Mouse (Mus musculus): Measurements from ENCODE around the gene Gldc. TPM values are rescaled to one million over a fixed set of nuclear protein-coding genes. Genes with fewer than 3 reads are reported as not detected.
A peak's percentile ranks its signal among the peaks of the same experiment; 100 is the strongest.

The Gldc gene
- total RNA-seq, 2 experiments from 2014 or later, result 22.6 to 24.5 TPM

DNA sequence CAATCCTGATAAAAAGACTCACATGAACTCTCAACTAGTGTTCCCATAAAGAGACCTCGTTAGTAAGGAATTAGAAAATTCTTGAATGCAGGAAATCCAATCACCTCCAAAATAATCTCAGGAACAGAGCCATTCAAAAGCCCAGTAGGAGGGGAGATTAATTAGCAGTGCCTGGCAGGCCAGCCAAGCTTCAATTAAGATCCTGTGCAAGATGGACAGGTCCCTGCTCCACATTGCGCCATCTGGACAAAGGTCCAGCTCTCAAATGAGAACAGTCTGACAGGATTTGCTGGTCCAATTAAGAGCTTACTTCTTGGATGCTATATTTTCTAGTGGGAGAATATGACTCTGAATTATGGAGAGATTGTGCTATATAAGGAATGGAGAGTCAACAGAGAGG is 15.2 kb downstream of the Gldc start:
- DNase-seq (ENCODE audit: low spot score in 2 of 2), result peak in 1 of 2 experiments; percentile 33

DNA sequence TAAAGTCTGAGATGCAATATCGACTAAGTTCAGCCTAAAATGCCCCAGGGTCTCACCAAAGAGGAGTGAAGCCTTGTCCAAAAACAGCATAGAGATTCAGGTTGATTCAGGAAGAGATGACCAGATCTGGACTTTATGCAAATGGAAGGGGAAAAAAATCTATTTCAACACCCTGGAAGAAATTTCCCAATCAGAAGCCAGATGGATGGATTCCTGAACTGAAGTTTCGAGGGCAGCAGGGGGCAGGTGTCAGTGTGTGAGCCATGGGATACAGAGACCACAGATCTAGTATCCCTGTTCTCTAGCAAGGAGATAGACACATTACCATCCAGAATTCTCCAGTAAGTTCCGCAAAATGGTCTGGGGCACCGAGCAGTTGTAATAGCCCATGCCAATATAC is 17.0 kb downstream of the Gldc start:
- DNase-seq (ENCODE audit: low spot score in 2 of 2), result no peak

DNA sequence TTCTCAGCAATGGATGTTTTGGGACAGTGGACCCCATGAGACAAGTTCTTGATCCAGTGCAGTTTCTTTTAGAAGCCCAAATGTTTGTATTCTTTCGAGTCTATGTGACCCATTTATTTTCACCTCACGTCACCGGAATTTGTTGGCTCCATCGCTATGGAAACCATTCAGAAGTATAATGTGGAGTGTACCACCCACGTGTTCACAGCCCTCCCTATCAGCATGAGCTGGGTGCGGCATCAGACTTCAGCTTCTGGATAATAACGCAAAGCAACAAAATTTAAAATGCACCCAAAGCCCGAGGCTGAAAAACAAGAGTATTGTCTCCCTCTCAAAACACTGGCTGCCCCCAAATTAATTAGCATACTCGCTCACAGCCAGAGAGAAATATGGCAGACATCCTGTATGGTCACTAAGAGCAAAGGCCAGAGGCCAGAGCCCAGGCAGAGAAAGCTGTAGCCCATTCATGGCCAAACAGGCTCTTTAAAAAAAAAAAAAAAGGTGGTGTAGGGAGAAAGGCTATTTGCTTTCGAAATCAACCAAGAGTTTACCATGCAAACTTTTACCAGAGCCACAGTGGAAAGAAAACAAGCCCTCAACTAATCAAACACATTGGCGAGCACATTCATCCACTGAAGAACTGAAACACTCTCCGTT is 18.1 kb downstream of the Gldc start:
- DNase-seq (ENCODE audit: low spot score in 2 of 2), result peak; percentile 31 to 45

DNA sequence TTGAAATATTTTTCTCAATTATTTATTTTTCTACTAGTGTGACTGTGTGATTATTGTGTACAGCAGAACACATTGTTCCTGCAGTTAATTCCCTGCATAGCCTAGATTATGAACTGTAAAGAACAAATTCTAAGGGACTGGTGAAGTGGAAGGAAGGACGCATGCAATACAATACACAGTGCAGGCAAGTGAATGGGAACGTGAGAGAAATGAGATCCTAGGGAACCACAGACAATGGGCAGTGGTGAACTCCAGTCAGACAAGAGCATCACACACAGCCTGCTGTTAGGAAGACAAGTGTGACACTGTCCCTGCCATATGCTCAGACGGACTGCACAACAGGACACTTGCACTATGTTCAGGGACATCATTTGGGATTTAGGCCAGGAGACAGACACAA is 21.5 kb downstream of the Gldc start:
- DNase-seq (ENCODE audit: low spot score in 2 of 2), result no peak

DNA sequence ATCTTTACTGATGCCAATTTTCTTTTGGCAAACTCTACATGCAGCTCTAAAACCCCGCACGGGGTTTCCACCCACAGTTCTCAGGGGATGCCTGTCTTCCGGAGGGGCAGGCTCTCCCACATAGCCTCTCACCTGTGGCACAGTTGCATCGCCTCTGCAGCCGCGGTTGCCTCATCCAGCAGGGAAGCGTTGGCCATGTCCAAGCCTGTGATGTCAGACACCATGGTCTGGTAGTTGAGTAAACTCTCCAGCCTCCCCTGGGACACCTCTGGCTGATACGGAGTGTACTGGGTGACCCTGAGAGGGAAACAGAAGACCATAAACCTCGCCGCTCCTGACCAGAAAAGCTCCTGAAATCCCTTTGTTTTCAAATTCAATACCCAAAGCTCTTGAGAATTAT is 23.9 kb downstream of the Gldc start:
- DNase-seq (ENCODE audit: low spot score in 2 of 2), result no peak

DNA sequence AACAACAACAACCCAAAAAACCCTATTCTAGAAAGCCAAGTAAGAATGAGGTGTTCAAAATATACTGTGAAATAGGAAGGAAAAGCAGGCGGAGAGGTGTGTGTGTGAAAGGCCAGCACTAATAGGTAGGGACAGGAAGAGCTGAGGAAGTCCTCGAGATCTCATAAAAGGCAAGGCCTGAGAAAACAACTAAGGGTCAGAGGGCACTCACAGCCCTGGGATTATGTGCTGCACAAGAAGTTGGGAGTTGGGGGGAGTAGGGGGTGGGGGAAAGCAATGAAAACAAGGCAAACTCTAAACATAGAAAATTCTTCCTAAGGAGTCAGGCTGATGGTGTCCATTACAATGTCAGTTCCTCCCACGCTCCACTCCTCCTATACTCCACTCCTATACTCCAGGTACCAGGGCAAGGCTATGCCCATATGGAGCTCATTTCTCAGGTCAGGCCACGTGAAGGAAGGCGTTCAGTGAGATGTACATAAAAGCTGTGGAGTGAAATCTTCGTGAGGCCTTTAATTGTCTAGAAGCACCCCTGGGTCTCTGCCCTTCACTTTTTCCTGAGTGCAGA is 25.9 kb downstream of the Gldc start:
- DNase-seq (ENCODE audit: low spot score in 2 of 2), result no peak

DNA sequence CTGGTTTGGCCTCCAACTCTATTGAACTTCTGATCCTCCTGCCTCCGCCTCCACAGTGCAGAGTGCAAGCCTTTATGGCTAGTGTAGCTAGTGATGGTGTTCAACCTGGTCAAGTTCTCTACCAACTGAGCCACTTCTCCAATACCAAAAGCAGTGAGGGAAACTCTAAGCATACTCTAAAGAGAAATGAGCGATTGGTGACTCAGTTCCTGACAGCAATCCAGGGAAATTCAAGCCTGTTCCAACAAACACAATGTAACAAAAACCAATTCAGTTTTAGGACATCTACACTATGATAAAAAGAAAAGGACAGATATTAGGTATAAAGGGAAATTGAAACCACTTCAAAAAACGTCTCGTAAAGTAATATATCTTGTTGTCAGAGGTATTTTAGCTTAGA is 27.9 kb downstream of the Gldc start:
- no peak for DNase-seq (ENCODE audit: low spot score in 2 of 2)

DNA sequence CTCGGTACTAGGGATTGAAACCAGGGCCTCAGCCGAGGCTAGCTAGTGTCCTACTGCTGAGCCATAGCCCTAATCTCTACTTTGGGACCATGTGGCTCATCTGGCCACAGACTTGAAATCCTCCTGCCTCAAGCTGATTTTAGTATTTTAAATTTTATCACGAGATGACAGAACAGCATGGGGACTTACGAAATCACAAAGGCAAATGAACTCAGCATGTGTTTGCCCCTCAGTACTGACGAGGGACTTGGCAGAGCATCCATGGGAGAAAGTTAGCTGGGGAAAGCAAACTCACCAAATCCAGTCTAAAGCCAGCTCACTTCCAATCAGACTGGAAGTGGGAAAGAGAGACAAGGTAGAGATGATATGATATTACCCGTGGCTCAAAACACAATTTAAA is 28.5 kb downstream of the Gldc start:
- no peak for DNase-seq (ENCODE audit: low spot score in 2 of 2)

DNA sequence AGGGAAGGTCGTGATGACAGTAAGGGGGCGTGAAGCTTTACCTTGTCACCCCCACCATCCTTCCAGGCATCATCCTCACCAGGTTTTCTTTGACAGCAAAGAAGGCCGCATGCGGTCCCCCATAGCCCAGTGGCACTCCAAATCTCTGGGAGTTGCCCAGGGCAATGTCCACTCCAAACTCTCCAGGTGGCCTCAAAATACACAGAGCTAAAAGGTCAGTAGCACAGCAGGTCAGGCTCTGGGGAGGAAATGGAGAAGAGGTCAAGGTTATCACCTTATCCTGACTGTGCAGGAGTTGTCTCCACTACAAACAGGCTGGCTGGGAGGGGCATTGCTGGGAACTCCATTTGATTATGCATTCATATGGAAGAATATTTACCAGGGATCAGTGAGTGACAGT is 30.1 kb downstream of the Gldc start:
- no peak for DNase-seq (ENCODE audit: low spot score in 2 of 2)

DNA sequence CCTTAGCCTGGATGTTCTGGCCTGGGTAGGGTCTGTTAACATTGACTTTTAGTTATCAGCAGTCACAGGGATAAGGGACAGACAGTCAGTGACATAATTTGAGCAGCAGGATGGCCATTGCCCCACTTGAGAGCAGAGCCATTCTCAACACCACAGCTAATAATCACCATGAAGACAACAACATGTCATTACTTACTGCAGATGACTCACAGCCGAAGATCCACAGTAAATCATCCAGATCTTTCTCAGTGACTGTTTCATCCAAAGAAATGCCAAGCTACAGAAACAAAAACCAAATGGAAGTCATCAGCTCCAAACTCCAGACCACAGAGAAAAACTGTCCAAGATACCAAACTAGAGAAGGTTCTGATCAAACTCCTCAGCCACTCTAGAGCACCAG is 38.9 kb downstream of the Gldc start:
- no peak for DNase-seq (ENCODE audit: low spot score in 2 of 2)

DNA sequence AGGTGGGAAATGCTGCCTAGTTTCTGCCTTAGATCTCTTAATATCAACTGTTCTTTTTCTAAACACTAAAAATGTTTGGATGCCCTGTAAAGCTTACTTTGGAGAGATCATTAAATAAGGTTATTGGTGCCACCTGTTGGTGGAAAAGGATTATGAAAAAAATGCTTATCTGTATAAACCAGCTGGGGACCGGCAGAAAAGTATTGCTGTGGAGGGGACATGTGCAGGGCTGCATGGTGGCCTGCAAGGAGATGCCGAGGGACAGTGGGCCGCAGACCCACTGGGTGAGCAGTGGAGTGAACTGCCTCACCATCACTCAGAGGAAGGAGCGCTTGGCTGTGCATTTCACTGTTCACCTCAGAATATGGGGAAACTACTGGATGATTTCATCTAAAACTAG is 47.1 kb downstream of the Gldc start:
- DNase-seq (ENCODE audit: low spot score in 2 of 2), result no peak

DNA sequence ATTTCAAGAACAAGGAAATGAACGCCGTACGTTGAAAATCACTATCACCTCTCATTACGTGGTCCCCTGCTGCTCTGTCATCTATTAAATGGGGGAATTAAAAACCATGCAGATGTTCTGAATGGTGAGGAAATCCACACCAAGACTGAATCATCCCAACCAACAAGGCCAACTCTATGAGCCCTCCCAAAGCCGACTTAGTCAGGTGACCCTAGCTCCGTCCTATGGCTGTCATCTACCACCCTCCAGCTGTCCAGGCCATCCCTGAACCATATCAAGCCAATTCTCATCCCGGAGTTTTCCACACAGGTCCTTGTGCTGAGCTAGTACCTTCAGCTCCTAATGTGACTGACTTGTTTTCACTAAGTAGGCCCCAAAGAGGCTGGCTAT is 49.6 kb downstream of the Gldc start:
- no peak for DNase-seq (ENCODE audit: low spot score in 2 of 2)

DNA sequence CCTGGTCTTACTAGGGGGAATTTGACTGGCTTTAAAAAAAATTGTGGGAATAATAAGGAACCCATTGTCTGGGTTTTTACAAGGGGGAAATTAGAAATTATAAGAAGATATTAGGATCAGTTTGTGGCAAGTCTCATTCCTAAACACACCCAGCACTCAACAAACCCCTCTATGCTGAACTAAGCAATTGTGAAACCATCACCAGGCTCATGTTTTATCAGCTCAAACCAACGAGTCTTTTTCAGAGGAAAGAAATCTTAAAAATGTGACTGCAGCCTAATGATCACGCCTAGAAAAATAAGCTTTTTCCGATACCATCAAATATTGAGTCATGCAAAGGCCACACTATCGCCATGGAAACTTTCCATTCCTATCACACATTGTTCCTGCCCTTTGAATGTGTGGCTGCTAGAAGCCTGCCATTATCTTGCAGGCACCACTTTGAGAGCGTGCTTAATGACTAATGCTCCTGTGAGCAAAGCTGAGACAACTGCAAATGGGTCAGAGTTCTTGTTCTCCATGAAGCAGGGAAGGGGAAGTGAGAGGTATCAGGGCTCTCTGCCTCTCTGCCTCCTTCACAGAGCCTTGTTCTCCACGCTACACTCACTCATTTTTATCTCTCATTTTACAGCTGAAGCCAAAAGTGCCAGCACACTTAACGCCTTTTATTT is 50.1 kb downstream of the Gldc start:
- DNase-seq (ENCODE audit: low spot score in 2 of 2), result no peak

DNA sequence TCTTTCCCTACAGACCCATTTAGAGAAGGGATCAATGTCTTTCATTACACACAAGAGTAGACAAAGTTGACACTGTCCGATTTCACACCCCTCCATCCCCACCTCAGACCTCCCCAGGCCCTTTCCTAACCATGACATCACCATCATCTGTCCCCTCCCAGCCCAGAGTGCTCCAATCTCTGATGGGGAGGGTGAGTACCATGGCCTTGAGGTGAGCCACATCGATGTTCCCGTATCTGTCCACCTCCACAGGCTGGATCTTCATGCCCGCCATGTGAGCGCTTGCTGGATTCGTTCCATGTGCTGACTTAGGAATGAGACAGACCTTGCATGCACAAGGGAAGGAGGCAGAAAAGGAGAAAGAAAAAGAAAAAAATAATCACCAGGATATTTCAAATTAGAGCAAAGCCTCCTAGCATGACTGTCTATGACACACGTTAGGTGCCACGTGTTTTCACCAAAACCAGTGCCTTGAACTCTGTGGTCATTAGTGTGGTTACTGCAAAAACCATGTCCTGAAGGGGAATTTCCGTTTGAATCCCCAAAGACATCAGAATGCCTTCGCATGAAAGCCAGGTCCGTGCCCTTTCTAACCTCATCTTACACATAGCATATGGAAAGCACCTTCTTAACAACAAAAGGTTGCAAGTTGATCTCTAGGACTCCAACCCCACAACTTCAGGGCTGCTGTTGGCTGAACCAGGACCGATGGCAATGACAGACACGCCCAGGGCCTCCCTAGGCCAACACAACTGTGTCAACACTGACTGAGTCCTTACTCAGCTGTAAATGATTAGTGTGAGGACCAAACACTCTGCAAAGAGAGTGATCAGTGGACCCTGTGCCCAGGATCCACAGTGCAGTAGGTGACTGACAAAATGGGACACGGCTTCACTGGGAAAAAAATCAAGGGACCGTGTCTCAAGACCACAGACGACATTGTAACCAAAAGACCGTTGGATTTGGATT is 56.6 kb downstream of the Gldc start:
- peak in 1 of 2 experiments; percentile 35 for DNase-seq (ENCODE audit: low spot score in 2 of 2)

DNA sequence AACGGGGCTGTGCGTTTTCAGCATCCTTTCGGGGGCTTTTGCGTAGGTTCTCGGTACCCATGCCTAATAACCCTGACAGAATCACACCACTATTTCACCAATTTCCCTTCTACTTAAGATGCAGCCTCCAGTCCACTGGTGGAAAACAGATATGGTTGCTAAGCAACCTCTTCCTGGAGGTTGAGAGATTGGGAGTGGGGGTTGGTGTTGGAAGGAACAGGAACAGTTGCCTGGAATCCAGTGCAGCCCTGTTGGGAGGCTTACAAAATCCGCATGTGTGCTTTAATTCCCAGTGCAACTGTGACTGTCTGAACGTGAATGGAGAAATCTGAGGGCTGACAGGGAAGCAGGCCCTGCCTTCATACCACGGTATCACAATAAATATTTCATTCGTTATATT is 57.5 kb downstream of the Gldc start:
- DNase-seq (ENCODE audit: low spot score in 2 of 2), result peak in 1 of 2 experiments; percentile 32

DNA sequence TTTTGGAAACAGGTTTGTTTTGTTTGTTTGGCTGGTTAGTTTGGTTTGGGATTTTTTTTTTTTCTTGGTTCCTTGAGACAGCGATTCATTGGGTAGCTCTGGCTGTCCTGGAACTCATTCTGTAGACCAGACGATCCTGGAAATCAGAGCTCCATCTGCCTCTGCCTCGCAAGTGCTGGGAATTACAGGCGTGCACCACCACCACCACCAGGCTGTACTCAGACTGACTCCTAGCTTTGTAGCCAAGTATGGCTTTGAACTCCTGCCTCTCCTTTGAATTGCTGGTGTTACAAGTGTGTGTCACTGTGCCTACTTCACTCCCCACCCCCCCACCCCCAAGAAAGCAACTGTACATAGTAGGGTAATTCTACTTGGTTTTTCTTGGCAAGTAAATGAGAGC is 58.0 kb downstream of the Gldc start:
- DNase-seq (ENCODE audit: low spot score in 2 of 2), result no peak

DNA sequence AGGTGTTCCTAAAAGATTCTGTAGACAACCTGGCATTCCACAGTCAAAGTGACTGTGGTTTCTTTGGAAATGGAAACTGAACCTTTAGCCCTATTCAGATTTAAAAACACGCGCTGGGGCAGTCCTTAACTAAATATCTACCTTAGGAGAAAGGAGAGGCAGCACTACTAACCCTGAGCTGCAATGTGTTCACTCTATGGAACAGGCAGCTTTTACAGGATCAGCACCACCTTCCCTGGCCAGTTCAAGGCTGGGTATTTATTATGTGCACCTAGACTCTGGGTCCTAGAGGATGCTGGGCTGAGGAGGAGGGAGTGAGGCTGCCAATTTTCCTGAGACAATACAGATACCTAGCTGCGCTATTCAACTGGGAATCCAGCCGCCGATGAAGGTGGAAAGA is 59.6 kb downstream of the Gldc start:
- DNase-seq (ENCODE audit: low spot score in 2 of 2), result no peak

DNA sequence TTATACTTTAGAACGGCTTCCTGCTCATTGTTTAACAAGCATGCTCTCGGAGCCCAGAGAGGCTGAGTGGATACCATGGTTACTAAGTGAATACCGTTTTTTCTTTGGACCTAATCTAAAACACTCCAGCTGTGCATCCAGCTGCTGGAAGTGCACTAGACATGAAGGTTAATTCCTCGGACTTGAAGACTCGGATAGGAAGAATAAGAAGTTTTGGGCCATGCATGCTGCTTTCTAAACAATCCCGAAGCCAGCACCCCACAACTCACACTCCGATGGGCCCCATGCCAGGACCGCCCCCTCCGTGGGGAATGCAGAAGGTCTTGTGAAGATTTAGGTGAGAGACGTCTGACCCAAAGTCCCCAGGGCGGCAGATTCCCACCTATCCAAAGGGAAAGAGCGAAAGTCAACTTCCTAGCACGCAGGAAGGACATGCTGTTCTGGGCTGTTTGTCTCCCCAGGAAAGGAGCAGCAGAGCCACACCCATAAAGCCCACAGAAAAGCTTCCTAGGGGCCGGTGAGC is 60.2 kb downstream of the Gldc start:
- DNase-seq (ENCODE audit: low spot score in 2 of 2), result no peak

DNA sequence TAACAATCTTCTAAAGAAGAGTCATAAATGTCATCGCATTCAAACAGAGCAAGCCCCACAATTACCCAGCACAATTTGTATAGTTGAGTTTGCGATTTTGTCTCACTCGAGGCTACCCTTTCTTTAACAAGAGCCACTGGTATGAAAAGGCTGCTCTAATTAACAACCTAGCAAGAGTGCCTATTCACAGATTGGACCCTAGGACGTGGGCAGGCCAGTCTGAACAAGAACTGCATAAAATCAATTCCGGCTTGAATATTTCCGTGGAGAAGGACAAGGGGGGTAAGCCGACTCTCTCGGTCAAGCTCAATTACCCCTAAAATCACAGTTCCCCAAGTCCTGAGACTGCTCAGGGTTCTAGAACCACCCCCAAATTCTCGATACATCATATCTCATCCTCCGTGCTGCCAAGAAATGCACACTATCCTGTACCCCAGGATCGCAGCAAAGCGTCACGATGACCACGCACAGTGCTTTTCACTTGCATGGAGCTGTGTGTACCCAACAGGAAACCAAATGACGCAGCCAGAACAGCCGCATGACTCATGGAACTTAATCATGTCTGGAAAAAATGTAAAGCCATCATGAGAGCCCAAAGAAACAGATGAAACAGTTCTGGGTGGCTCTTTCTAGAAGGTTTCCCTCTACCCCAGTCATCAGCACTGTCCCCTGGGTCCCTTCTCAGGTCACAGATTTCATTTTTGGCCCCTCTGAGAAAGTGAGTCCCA is 62.1 kb downstream of the Gldc start:
- DNase-seq (ENCODE audit: low spot score in 2 of 2), result peak in 1 of 2 experiments; percentile 5

DNA sequence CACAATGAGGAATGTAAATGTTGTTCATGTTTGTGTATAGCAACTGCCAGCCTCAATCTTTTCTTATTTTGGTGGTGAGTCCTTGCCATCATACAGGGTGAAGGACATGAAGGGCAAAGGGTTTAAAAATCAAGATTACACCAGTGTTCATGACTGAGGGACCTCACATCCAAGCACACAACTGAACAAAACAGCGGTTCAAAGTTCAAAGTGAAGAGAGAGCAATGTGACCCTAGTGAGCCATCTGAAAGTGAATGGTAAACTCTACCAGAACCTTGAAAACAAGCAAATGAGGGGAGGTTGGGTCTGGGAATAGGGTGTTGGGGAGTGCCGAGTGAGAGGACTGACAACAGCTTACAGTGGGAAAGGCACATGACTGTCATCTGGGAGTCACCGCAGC is 63.8 kb downstream of the Gldc start:
- no peak for DNase-seq (ENCODE audit: low spot score in 2 of 2)

DNA sequence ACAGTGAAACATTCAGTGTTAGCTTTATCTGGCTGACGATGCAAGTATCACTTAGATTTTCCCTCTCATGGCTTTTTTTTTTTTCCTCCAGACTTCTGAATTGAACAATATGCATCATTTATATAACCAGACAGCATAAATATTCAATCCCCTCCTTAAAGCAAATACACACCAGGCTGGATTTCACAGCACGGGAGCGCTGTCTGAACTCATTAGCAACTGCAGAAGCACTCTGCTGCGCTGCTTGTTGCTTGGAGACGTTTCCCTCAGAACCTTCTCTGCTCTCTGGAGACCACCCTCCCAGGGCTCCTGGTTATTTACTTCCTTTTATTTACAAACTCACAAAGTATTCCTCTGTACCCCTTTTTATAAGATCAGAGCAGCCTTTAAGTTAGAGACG is 66.1 kb downstream of the Gldc start:
- peak in 1 of 2 experiments; percentile 12 for DNase-seq (ENCODE audit: low spot score in 2 of 2)
